Mouse (Mus musculus) CH12.LX (cell line): ENCODE data around the gene Il33.

Experiments used
- POLR2A ChIP-seq: IDR thresholded peaks from 2 replicates; pipeline ENCODE4 v1.6.1; 2011; ENCODE audit warnings: low read depth, mild to moderate bottlenecking, improper control_type of control experiment, low read length
- RCOR1 ChIP-seq: conservative IDR thresholded peaks from 2 replicates; pipeline ENCODE4 v1.6.1; 2012; ENCODE audit warnings: low read depth, mild to moderate bottlenecking, inconsistent platforms, low read length, improper control_type of control experiment

GRCm38 (mm10) chr19:29945557-29946422 lies 20.9 kb downstream of the Il33 start:
- TF ChIP-seq RCOR1 (no peak), POLR2A (no peak)
